Mouse (Mus musculus) liver, embryonic 12.5 days (tissue): ENCODE measurements around the gene Cyp4f14. TPM values are rescaled to one million over a fixed set of nuclear protein-coding genes. Genes with fewer than 3 reads are reported as not detected.

Source experiments
- polyA plus RNA-seq: library from polyadenylated mRNA; unstranded; fragments of >200 nt; fragmentation: Nextera tagmentation; extraction: Ambion mirVana; gene quantifications from 2 replicates; pipeline ENCODE4 v1.2.1, GENCODE M21; 2016

Cyp4f14 gene
- polyA plus RNA-seq, 1 experiment from 2014 or later = not detected

Other genes starting within 250 kb of the Cyp4f14 start
- 2.3 and 2.7 TPM in 2 replicates for gene Cyp4f15, start 231.7 kb downstream of the Cyp4f14 start, polyA plus RNA-seq
- 15.4 and 16.4 TPM in 2 replicates for gene Zfp871, start 129.1 kb downstream of the Cyp4f14 start, polyA plus RNA-seq
- 0.18 and 0.31 TPM in 2 replicates for gene Zfp811, start 107.4 kb downstream of the Cyp4f14 start, polyA plus RNA-seq
- gene Zfp799, start 87.1 kb downstream of the Cyp4f14 start, polyA plus RNA-seq = 2.5 and 4.0 TPM in 2 replicates
- 1.8 and 2.8 TPM in 2 replicates for gene Zfp870, start 25.7 kb downstream of the Cyp4f14 start, polyA plus RNA-seq
- gene Cyp4f13, start 30.1 kb upstream of the Cyp4f14 start, polyA plus RNA-seq = 5.2 and 5.4 TPM in 2 replicates
- gene Zfp472, start 48.5 kb upstream of the Cyp4f14 start, polyA plus RNA-seq = 7.0 and 7.7 TPM in 2 replicates
- 4.3 and 4.4 TPM in 2 replicates for gene Zfp952, start 75.8 kb upstream of the Cyp4f14 start, polyA plus RNA-seq
- gene Zfp763, start 116.1 kb upstream of the Cyp4f14 start, polyA plus RNA-seq = 3.3 and 3.5 TPM in 2 replicates
- not detected in 2 replicates for gene 4921501E09Rik, start 150.7 kb upstream of the Cyp4f14 start, polyA plus RNA-seq
- gene Zfp563, start 172.0 kb upstream of the Cyp4f14 start, polyA plus RNA-seq = 1.7 and 1.9 TPM in 2 replicates
- gene Morc2b, start 222.3 kb upstream of the Cyp4f14 start, polyA plus RNA-seq = not detected in 2 replicates